Mouse (Mus musculus): ENCODE data around the gene Hs1bp3.

DNA sequence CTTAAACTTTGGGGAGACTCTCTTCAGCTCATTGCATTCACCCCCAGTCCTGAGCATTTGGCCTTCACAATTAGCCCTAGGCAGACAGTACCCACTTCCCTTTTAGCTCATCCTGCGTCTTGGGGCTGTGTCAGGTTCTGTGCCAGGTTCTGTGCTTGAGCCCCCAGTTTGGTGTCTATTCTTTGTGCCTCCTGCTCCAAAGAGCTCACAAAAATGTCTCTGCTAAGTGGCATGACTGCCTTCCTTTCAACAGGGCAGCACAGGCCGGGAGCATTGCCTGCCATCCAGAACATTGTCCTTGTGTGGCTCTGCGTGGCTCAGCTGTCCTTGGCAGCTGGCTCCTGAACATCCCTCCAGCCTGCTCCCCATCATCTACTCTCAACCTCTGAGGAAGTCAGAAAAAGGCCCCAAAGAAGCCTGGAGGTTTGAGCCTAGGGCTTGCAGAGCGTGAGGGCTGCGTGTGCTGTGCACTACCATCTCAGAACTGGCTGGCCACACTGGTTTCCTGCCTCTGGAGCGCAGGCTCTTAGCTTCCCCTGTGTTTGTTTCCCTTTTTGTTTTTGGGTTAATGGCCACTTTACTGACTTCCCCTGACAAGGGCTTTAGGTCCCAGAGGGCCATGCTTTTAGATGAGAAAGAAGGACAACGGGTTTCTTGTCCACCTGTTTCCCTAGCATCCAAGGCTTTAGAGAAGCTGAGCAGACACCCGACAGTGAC is 34.7 kb downstream of the Hs1bp3 start:
- TF ChIP-seq CTCF (IDR thresholded peaks at IDR 0.05; ENCODE audit: control insufficient read depth, insufficient read depth, insufficient read length) (no peak), USF1 (IDR thresholded peaks at IDR 0.05; ENCODE audit: low read depth) (no peak), MAX (IDR thresholded peaks at IDR 0.05) (no peak), CEBPB (IDR thresholded peaks at IDR 0.05; ENCODE audit: low read depth) (no peak), MYOD1 (IDR thresholded peaks at IDR 0.05; ENCODE audit: control insufficient read depth, insufficient read length, low read depth) (no peak), MYOG (IDR thresholded peaks at IDR 0.05; ENCODE audit: control insufficient read depth, extremely low read depth, insufficient read length) (no peak), FOSL1 (IDR thresholded peaks at IDR 0.05; ENCODE audit: insufficient read depth, low read length, poor library complexity, severe bottlenecking) (no peak)
